Mouse (Mus musculus): ENCODE results near the gene Tgm2. TPM values are rescaled to one million over a fixed set of nuclear protein-coding genes. Genes with fewer than 3 reads are reported as not detected.

Gene Tgm2
- polyA plus RNA-seq, 1 experiment: 53.3 TPM

GRCm38 (mm10) chr2:158153728-158154343 lies 7.6 kb upstream of the Tgm2 start:
- TF ChIP-seq POLR2A (IDR thresholded peaks at IDR 0.05; ENCODE audit: low read depth, low read length) (no peak), CTCF (IDR thresholded peaks at IDR 0.05; ENCODE audit: extremely low read depth, insufficient read depth, insufficient read length, insufficient replicate concordance) (no peak)
- no peaks in the 10 kb centered on the region for H3K36me3 ChIP-seq (ENCODE audit: control insufficient read depth, insufficient read depth, low read length)
- WGBS: 2% methylated on average over 22 of the region's 22 CpGs
- no peaks in the 10 kb centered on the region for H3K27me3 ChIP-seq (ENCODE audit: control insufficient read depth, insufficient read depth, low read length)
- no peak overlapping the region for H3K27ac ChIP-seq (ENCODE audit: insufficient read depth, low read length)
- peaks cover 12% of the 10 kb centered on the region; the same call in 1 of the 2 replicates for H3K4me1 ChIP-seq (ENCODE audit: control insufficient read depth, insufficient read depth, insufficient read length)
- peak overlapping the region; percentile 39; the same call in 1 of the 2 replicates for H3K4me3 ChIP-seq (ENCODE audit: extremely low read depth, insufficient read depth, insufficient read length)
- peak in 1 of 2 experiments; percentile 35 for DNase-seq (ENCODE audit: low read depth in 1 of 2, low spot score in 2 of 2)

- 70% methylated on average over 6 of the region's 6 CpGs for WGBS
- Histone ChIP-seq H3K27me3 (ENCODE audit: control insufficient read depth, insufficient read depth, low read length) (no peaks in the 10 kb centered on the region), H3K36me3 (ENCODE audit: control insufficient read depth, insufficient read depth, low read length) (no peaks in the 10 kb centered on the region), H3K4me3 (ENCODE audit: extremely low read depth, insufficient read depth, insufficient read length) (no peak overlapping the region), H3K4me1 (ENCODE audit: control insufficient read depth, insufficient read depth, insufficient read length) (peaks cover 12% of the 10 kb centered on the region; the same call in 1 of the 2 replicates), H3K27ac (ENCODE audit: insufficient read depth, low read length) (no peak overlapping the region)
- TF ChIP-seq POLR2A (IDR thresholded peaks at IDR 0.05; ENCODE audit: low read depth, low read length) (no peak), CTCF (IDR thresholded peaks at IDR 0.05; ENCODE audit: extremely low read depth, insufficient read depth, insufficient read length, insufficient replicate concordance) (no peak)
- DNase-seq (ENCODE audit: low read depth in 1 of 2, low spot score in 2 of 2): no peak
Measured at GRCm38 (mm10) chr2:158152685-158153309, 6.6 kb upstream of the Tgm2 start.

GRCm38 (mm10) chr2:158151077-158151476 lies 4.8 kb upstream of the Tgm2 start:
- TF ChIP-seq POLR2A (IDR thresholded peaks at IDR 0.05; ENCODE audit: low read depth, low read length): no peak
- no peak for TF ChIP-seq CTCF (IDR thresholded peaks at IDR 0.05; ENCODE audit: extremely low read depth, insufficient read depth, insufficient read length, insufficient replicate concordance)
- H3K4me3 ChIP-seq (ENCODE audit: extremely low read depth, insufficient read depth, insufficient read length): no peak overlapping the region
- DNase-seq (ENCODE audit: low read depth in 1 of 2, low spot score in 2 of 2): no peak
- no peak overlapping the region for H3K27ac ChIP-seq (ENCODE audit: insufficient read depth, low read length)
- no peaks in the 10 kb centered on the region for H3K27me3 ChIP-seq (ENCODE audit: control insufficient read depth, insufficient read depth, low read length)
- 97% methylated on average over 3 of the region's 3 CpGs for WGBS
- no peaks in the 10 kb centered on the region for H3K36me3 ChIP-seq (ENCODE audit: control insufficient read depth, insufficient read depth, low read length)
- H3K4me1 ChIP-seq (ENCODE audit: control insufficient read depth, insufficient read depth, insufficient read length): peaks cover 13% of the 10 kb centered on the region; the same call in 1 of the 2 replicates

GRCm38 (mm10) chr2:158146971-158147370 lies 735 bp upstream of the Tgm2 start:
- H3K27me3 ChIP-seq (ENCODE audit: control insufficient read depth, insufficient read depth, low read length): no peaks in the 10 kb centered on the region
- 0 out of 2 replicates have a peak, but pooled peaks cover 2% of the 10 kb centered on the region for H3K4me1 ChIP-seq (ENCODE audit: control insufficient read depth, insufficient read depth, insufficient read length)
- TF ChIP-seq POLR2A (IDR thresholded peaks at IDR 0.05; ENCODE audit: low read depth, low read length): no peak
- TF ChIP-seq CTCF (IDR thresholded peaks at IDR 0.05; ENCODE audit: extremely low read depth, insufficient read depth, insufficient read length, insufficient replicate concordance): no peak
- no peak overlapping the region for H3K4me3 ChIP-seq (ENCODE audit: extremely low read depth, insufficient read depth, insufficient read length)
- H3K36me3 ChIP-seq (ENCODE audit: control insufficient read depth, insufficient read depth, low read length): no peaks in the 10 kb centered on the region
- H3K27ac ChIP-seq (ENCODE audit: insufficient read depth, low read length): no peak overlapping the region
- WGBS: 92% methylated on average over 8 of the region's 8 CpGs
- DNase-seq (ENCODE audit: low read depth in 1 of 2, low spot score in 2 of 2): no peak

- 0 out of 2 replicates have a peak overlapping the region, but pooled peaks have one; percentile 53 for H3K27ac ChIP-seq (ENCODE audit: insufficient read depth, low read length)
Measured at GRCm38 (mm10) chr2:158145528-158146065, 639 bp downstream of the Tgm2 start.

GRCm38 (mm10) chr2:158144750-158145527 lies 1.3 kb downstream of the Tgm2 start:
- no peak for DNase-seq (ENCODE audit: low read depth in 1 of 2, low spot score in 2 of 2)
- no peaks in the 10 kb centered on the region for H3K27me3 ChIP-seq (ENCODE audit: control insufficient read depth, insufficient read depth, low read length)

More at GRCm38 (mm10) chr2:158145528-158146065, 639 bp downstream of the Tgm2 start:
- TF ChIP-seq POLR2A (IDR thresholded peaks at IDR 0.05; ENCODE audit: low read depth, low read length) (no peak), CTCF (IDR thresholded peaks at IDR 0.05; ENCODE audit: extremely low read depth, insufficient read depth, insufficient read length, insufficient replicate concordance) (no peak)
- H3K4me1 ChIP-seq (ENCODE audit: control insufficient read depth, insufficient read depth, insufficient read length): 0 out of 2 replicates have a peak, but pooled peaks cover 2% of the 10 kb centered on the region
- H3K27me3 ChIP-seq (ENCODE audit: control insufficient read depth, insufficient read depth, low read length): no peaks in the 10 kb centered on the region
- H3K36me3 ChIP-seq (ENCODE audit: control insufficient read depth, insufficient read depth, low read length): no peaks in the 10 kb centered on the region
- 85% methylated on average over 5 of the region's 5 CpGs for WGBS
- peak overlapping the region; percentile 56; the same call in 1 of the 2 replicates for H3K4me3 ChIP-seq (ENCODE audit: extremely low read depth, insufficient read depth, insufficient read length)
- DNase-seq (ENCODE audit: low read depth in 1 of 2, low spot score in 2 of 2): no peak

More at GRCm38 (mm10) chr2:158144750-158145527, 1.3 kb downstream of the Tgm2 start:
- Histone ChIP-seq H3K36me3 (ENCODE audit: control insufficient read depth, insufficient read depth, low read length) (no peaks in the 10 kb centered on the region), H3K4me1 (ENCODE audit: control insufficient read depth, insufficient read depth, insufficient read length) (0 out of 2 replicates have a peak, but pooled peaks cover 2% of the 10 kb centered on the region), H3K27ac (ENCODE audit: insufficient read depth, low read length) (0 out of 2 replicates have a peak overlapping the region, but pooled peaks have one; percentile 5), H3K4me3 (ENCODE audit: extremely low read depth, insufficient read depth, insufficient read length) (peak overlapping the region; percentile 25; the same call in 1 of the 2 replicates)
- 88% methylated on average over 6 of the region's 6 CpGs for WGBS
- no peak for TF ChIP-seq CTCF (IDR thresholded peaks at IDR 0.05; ENCODE audit: extremely low read depth, insufficient read depth, insufficient read length, insufficient replicate concordance)
- TF ChIP-seq POLR2A (IDR thresholded peaks at IDR 0.05; ENCODE audit: low read depth, low read length): no peak
